ENCODE assay signal across 12 mouse cellular contexts in genomic region chr2:52603935-52604650, GRCm38 (mm10).
"Had no signal": no experiment of that assay in that cellular context is flagged by ENCODE, and none has a peak within 500 bp of the region (broad histone marks: within the 10 kb centered on the region; RNA-seq: fewer than 3 reads in every experiment).

No protein-coding gene starts in this region.

- H3K36me3 ChIP-seq: limb, embryonic 13.5 days; midbrain, embryonic 10.5 days; midbrain, embryonic 15.5 days; neural tube, embryonic 12.5 days; stomach, embryonic 15.5 days had no signal

- H3K27ac ChIP-seq: limb, embryonic 13.5 days; midbrain, embryonic 10.5 days; midbrain, embryonic 15.5 days; neural tube, embryonic 12.5 days; stomach, embryonic 15.5 days had no signal

- H3K4me3 ChIP-seq: limb, embryonic 13.5 days; midbrain, embryonic 10.5 days; midbrain, embryonic 15.5 days; neural tube, embryonic 12.5 days; stomach, embryonic 15.5 days had no signal

- H3K4me2 ChIP-seq: limb, embryonic 13.5 days; midbrain, embryonic 15.5 days; neural tube, embryonic 12.5 days; stomach, embryonic 15.5 days had no signal

- H3K9ac ChIP-seq: limb, embryonic 13.5 days; midbrain, embryonic 15.5 days; neural tube, embryonic 12.5 days; stomach, embryonic 15.5 days had no signal

- DNase-seq: kidney, adult 11 months; kidney, adult 9 months; kidney, postnatal 10 days; left cerebral cortex, postnatal 4 days; right cerebral cortex, postnatal 4 days; spleen, adult 18-20 months; thymus, postnatal 4 days had no signal

- H3K27me3 ChIP-seq: limb, embryonic 13.5 days; midbrain, embryonic 15.5 days; neural tube, embryonic 12.5 days; stomach, embryonic 15.5 days had no signal

- H3K9me3 ChIP-seq: limb, embryonic 13.5 days; midbrain, embryonic 10.5 days; midbrain, embryonic 15.5 days; neural tube, embryonic 12.5 days; stomach, embryonic 15.5 days had no signal

- ATAC-seq: midbrain, embryonic 15.5 days had no signal

- H3K4me1 ChIP-seq: neural tube, embryonic 12.5 days; stomach, embryonic 15.5 days had no signal
